Mouse (Mus musculus): ENCODE data around the gene Zcchc7. TPM values are rescaled to one million over a fixed set of nuclear protein-coding genes. Genes with fewer than 3 reads are reported as not detected.
"Not testable (repeated sequence)": the region's sequence is repeated elsewhere in the genome, so short reads cannot be mapped to it uniquely, and the experiment has no call there.

Zcchc7 gene
- total RNA-seq, 2 experiments from 2014 or later, result 54.4 to 54.5 TPM

- intact Hi-C loops (cut with DNase I), result no loop called here
- DNase-seq (ENCODE audit: low spot score in 2 of 2), result no peak
Observed at GRCm38 (mm10) chr4:44944426-44945075, 188.9 kb downstream of the Zcchc7 start.

DNA sequence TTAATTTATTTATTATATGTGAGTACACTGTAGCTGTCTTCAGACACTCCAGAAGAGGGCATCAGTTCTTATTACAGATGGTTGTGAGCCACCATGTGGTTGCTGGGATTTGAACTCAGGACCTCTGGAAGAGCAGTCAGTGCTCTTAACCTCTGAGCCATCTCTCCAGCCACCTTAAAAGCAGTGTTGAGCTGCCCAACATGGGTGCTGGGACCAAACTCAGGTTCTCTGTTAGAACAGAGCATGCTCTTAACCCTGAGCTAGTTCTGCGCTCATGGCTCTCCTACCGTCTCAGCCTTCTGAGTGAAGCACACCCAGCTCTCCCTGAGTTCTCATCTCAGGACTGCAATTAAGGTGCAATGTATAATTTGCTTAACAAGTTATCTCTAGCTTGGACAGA, 190.4 kb downstream of the Zcchc7 start:
- DNase-seq (ENCODE audit: low spot score in 2 of 2); intact Hi-C loops (cut with DNase I): not testable (repeated sequence)

- no peak for DNase-seq (ENCODE audit: low spot score in 2 of 2)
- intact Hi-C loops (cut with DNase I), result no loop called here
Observed at GRCm38 (mm10) chr4:44947464-44947863, 191.8 kb downstream of the Zcchc7 start.

- no peak for DNase-seq (ENCODE audit: low spot score in 2 of 2)
- intact Hi-C loops (cut with DNase I), result no loop called here
Observed at GRCm38 (mm10) chr4:44948314-44948713, 192.6 kb downstream of the Zcchc7 start.

- intact Hi-C loops (cut with DNase I), result no loop called here
- DNase-seq (ENCODE audit: low spot score in 2 of 2), result no peak
Observed at GRCm38 (mm10) chr4:44953041-44953440, 197.4 kb downstream of the Zcchc7 start.

DNA sequence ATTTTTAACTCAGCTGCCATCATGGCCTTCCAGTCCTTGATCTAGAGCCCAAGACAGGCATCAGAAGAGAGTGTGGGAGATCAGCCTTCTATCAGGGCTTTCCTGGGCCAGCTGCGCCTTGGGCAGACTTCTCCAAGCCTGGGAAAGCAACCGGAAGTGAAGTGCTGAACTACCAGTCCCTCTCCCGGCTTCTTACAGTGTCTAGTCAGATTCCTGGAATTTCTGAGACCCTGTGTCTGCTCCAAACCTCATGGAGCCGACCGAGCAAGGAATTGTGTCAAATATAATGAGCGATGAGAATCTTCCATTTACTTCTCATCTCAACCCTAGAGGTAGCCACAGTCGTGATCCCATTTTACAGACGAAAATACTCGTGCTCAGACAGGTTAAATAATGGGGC, 203.1 kb downstream of the Zcchc7 start:
- no peak for DNase-seq (ENCODE audit: low spot score in 2 of 2)
- intact Hi-C loops (cut with DNase I), result no loop called here

GRCm38 (mm10) chr4:44959220-44959619, 203.5 kb downstream of the Zcchc7 start:
- intact Hi-C loops (cut with DNase I), result no loop called here

DNA sequence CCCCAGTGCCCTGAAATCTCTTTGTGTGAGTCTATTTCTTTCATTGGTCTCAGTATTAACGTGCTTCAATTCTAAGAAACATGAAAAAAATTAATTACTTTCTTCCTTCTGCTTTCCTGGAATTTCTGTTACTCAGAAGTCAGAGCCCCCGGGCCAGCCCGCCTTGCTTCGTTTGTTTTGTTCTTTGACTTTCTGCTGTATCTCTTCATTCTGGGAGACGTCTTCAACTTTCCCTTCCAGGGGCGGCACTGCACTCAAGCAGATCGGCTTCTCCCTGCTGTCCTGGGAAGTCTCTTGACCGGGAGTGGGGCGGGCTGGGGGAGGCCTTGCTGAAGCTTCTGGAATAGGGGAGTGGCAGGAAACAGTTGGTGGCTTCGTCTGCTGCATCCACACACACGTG, 207.5 kb downstream of the Zcchc7 start:
- intact Hi-C loops (cut with DNase I), result no loop called here
- DNase-seq (ENCODE audit: low spot score in 2 of 2), result no peak

More at GRCm38 (mm10) chr4:44959220-44959619, 203.5 kb downstream of the Zcchc7 start:
- no peak for DNase-seq (ENCODE audit: low spot score in 2 of 2)

DNA sequence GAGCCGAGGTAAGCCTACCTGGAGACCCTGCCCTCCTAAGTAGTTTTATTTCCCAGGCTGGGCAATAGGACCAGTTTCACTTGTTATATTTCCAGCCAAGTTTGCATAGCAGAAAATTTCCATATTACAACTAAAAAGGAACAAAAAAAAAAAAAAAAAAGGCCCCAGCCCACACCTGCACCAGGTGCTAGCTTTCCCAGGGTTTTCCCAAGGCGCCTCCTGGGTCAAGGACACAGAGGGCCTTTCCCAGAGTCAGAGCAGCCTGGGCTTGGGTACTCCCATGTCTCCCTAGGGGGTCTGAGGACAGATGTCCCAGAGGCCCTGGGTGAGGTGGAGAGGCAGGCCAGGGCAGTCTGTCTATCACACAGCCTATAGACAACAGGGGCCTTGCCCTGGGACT, 209.5 kb downstream of the Zcchc7 start:
- intact Hi-C loops (cut with DNase I), result no loop called here
- DNase-seq (ENCODE audit: low spot score in 2 of 2), result no peak

- intact Hi-C loops (cut with DNase I), result no loop called here
- DNase-seq (ENCODE audit: low spot score in 2 of 2), result no peak
Observed at GRCm38 (mm10) chr4:44965736-44966135, 210.1 kb downstream of the Zcchc7 start.

- intact Hi-C loops (cut with DNase I), result no loop called here
- DNase-seq (ENCODE audit: low spot score in 2 of 2), result no peak
Observed at GRCm38 (mm10) chr4:44967402-44967801, 211.7 kb downstream of the Zcchc7 start.

DNA sequence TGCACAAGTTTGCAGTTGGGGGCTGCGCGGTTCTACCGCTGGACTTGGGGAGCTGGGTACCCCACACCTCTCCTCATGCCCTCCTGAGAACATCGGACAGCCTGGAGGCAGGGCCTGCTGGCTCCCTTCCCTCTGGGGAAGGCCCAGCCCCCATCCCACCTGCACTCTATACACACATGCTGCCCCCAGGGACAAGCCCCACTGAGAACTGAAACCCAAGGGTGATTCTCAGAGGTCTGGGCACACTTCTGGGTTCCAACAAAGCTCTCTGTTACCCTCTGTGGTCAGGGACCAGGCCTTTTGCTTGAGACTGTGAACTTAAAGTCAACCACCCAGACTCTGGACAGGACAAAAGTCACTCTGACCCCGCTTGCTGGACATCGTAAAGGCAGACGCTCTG, 214.4 kb downstream of the Zcchc7 start:
- intact Hi-C loops (cut with DNase I), result loop anchor here (5.0 kb wide), 1 partner anchor 42 kb away; the partner anchor contains the start of gene Zbtb5

GRCm38 (mm10) chr4:44970612-44971110, 215.0 kb downstream of the Zcchc7 start:
- peak in 1 of 2 experiments; percentile 36 for DNase-seq (ENCODE audit: low spot score in 2 of 2)
- intact Hi-C loops (cut with DNase I), result loop anchor here (5.0 kb wide), 1 partner anchor 42 kb away; the partner anchor contains the start of gene Zbtb5

More for the DNA sequence above, 214.4 kb downstream of the Zcchc7 start:
- DNase-seq (ENCODE audit: low spot score in 2 of 2), result no peak

GRCm38 (mm10) chr4:44973450-44973849, 217.8 kb downstream of the Zcchc7 start:
- intact Hi-C loops (cut with DNase I), result loop anchor here (5.0 kb wide), 1 partner anchor 39 kb away; the partner anchor contains the start of gene Zbtb5
- peak; percentile 91 to 97 for DNase-seq (ENCODE audit: low spot score in 2 of 2)

- intact Hi-C loops (cut with DNase I), result loop anchor here (5.0 kb wide), 1 partner anchor 38 kb away; the partner anchor contains the start of gene Zbtb5
- DNase-seq (ENCODE audit: low spot score in 2 of 2), result no peak
Observed at GRCm38 (mm10) chr4:44973871-44974270, 218.2 kb downstream of the Zcchc7 start.

GRCm38 (mm10) chr4:44974331-44974730, 218.7 kb downstream of the Zcchc7 start:
- intact Hi-C loops (cut with DNase I), result loop anchor here (5.0 kb wide), 1 partner anchor 38 kb away; the partner anchor contains the start of gene Zbtb5
- DNase-seq (ENCODE audit: low spot score in 2 of 2), result no peak

DNA sequence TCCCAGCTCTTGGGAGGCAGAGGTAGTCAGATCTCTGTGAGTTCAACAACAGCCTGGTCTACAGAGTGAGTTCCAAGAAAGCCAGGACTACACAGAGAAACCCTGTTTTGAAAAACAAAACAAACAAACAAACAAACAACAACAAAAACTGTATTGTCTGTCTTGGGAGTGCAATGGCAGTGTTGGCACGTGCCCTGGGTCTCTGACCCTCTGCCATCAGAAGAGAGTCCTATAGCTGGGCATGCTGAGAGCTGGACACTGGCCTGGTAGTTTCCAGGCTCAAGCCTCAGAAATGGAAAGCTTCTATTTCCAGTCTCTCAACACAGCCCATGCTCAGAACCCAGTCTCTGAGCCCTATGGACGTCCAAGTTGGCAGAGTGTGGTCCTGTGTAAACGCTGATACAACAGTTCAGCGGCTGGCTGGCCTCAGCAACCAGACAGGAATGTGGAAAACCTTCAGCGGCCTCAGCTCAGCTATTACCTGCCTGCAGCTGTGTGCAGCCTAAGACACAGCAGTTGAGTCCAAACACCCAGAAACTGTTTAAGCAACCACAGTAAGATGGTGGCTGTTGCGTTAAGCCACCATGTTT, 220.4 kb downstream of the Zcchc7 start:
- intact Hi-C loops (cut with DNase I), result no loop called here
- no peak for DNase-seq (ENCODE audit: low spot score in 2 of 2)

DNA sequence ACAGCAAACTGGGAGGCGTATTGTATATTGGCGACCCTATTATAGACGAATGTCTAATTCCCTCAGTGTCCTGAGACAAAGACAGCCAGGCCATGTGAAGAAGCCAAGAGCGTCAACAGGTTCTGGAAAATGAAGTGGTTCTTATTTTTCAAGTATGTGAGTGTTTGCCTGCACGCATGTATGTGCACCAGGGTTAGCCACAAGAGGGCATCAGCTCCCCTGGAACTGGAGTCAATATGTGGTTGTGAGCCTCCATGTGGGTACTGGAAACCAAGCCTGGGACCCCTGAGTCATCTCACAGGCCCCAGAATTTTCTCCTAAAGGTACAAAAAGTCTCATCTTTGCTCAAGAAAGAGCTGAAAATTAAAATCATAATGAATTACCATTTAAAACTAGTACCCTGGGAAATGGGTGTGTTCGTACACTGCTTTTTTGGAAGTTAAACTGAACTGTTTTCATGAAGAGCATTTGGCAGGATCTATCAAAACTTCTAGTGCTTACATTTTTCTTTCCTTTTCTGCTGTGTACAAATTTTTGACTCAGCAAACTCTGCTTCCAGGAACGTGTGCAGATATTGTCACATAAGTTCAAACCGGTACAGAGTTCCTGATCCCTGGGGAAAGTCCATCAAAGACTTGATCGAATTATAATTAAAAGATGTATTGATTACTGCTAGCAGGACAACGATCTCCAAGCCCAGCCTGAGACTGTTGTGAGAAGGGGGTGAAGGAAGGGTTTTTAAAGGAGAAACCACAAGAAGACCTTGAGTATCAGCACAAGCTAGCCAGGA, 221.4 kb downstream of the Zcchc7 start:
- intact Hi-C loops (cut with DNase I), result no loop called here
- DNase-seq (ENCODE audit: low spot score in 2 of 2), result no peak

GRCm38 (mm10) chr4:44978175-44978574, 222.5 kb downstream of the Zcchc7 start:
- DNase-seq (ENCODE audit: low spot score in 2 of 2), result no peak
- intact Hi-C loops (cut with DNase I), result no loop called here

DNA sequence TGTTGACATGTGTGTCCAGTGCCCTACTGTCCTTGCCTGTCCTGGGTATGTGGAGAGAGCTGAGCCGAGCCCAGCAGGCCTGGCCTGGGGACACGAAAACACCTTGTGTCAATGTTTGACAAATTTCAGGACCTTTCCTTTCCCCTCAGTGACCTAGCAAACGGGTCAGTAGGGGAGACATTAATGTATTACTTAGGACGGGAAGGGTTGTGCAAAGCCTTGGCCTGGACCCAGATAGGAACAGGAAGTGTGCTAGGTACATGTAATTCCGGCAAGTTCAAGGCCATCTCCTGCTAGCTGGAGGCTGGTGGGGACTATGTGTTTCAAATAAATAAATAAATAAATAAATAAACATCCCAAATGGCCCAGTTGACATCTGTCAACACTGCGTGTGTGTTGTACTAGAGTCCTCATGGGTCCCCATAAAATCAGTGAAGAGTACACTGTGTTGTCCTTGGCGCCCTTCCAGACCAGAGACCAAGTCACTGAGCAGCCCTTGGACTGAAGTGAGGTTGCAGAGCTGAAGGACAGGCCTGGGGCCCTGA, 224.2 kb downstream of the Zcchc7 start:
- no peak for DNase-seq (ENCODE audit: low spot score in 2 of 2)
- intact Hi-C loops (cut with DNase I), result no loop called here

Data from left cerebral cortex, postnatal 14 days (tissue).